Mouse (Mus musculus): ENCODE data around the gene Robo2. TPM values are rescaled to one million over a fixed set of nuclear protein-coding genes. Genes with fewer than 3 reads are reported as not detected.
"Not testable (repeated sequence)": the region's sequence is repeated elsewhere in the genome, so short reads cannot be mapped to it uniquely, and the experiment has no call there.

Robo2 gene
- polyA plus RNA-seq, 1 experiment from 2014 or later: 31.5 TPM

- ATAC-seq (ENCODE audit: insufficient read depth, low FRiP score): peak; percentile 77; the same call in 1 of the 2 replicates
- H3K9me3 ChIP-seq (replicated peaks; ENCODE audit: control insufficient read depth, low read length): no peaks in the 10 kb centered on the region
Observed at GRCm38 (mm10) chr16:74055061-74055751, 356.4 kb downstream of the Robo2 start.

GRCm38 (mm10) chr16:74049467-74049866 lies 362.2 kb downstream of the Robo2 start:
- no peaks in the 10 kb centered on the region for H3K27me3 ChIP-seq (ENCODE audit: control insufficient read depth, insufficient read depth, low read length)
- no peak overlapping the region for H3K4me2 ChIP-seq (ENCODE audit: low read depth, low read length)
- no peaks in the 10 kb centered on the region for H3K9me3 ChIP-seq (replicated peaks; ENCODE audit: control insufficient read depth, low read length)
- WGBS: 85% methylated on average over 5 of the region's 5 CpGs
- H3K36me3 ChIP-seq (ENCODE audit: control insufficient read depth, insufficient read depth, low read length): no peaks in the 10 kb centered on the region
- no peak overlapping the region for H3K27ac ChIP-seq (ENCODE audit: low read length)
- no peak overlapping the region for H3K4me3 ChIP-seq (replicated peaks; ENCODE audit: low read length)
- no peak for ATAC-seq (ENCODE audit: insufficient read depth, low FRiP score)
- no peaks in the 10 kb centered on the region for H3K4me1 ChIP-seq (ENCODE audit: control insufficient read depth, insufficient read depth, low read length)
- H3K9ac ChIP-seq (ENCODE audit: low read length): no peak overlapping the region

More at GRCm38 (mm10) chr16:74055061-74055751, 356.4 kb downstream of the Robo2 start:
- no peaks in the 10 kb centered on the region for H3K27me3 ChIP-seq (ENCODE audit: control insufficient read depth, insufficient read depth, low read length)
- peak overlapping the region; percentile 35; the same call in 1 of the 2 replicates for H3K27ac ChIP-seq (ENCODE audit: low read length)
- 52% methylated on average over 10 of the region's 10 CpGs for WGBS
- no peaks in the 10 kb centered on the region for H3K36me3 ChIP-seq (ENCODE audit: control insufficient read depth, insufficient read depth, low read length)
- H3K9ac ChIP-seq (ENCODE audit: low read length): no peak overlapping the region
- no peak overlapping the region; the same call in 1 of the 2 replicates for H3K4me2 ChIP-seq (ENCODE audit: low read depth, low read length)
- peaks cover 4% of the 10 kb centered on the region; the same call in 1 of the 2 replicates for H3K4me1 ChIP-seq (ENCODE audit: control insufficient read depth, insufficient read depth, low read length)
- H3K4me3 ChIP-seq (replicated peaks; ENCODE audit: low read length): no peak overlapping the region

GRCm38 (mm10) chr16:74048980-74049379 lies 362.6 kb downstream of the Robo2 start:
- Histone ChIP-seq H3K9ac (ENCODE audit: low read length) (no peak overlapping the region), H3K27ac (ENCODE audit: low read length) (no peak overlapping the region), H3K4me3 (replicated peaks; ENCODE audit: low read length) (no peak overlapping the region), H3K4me2 (ENCODE audit: low read depth, low read length) (no peak overlapping the region), H3K27me3 (ENCODE audit: control insufficient read depth, insufficient read depth, low read length) (no peaks in the 10 kb centered on the region), H3K4me1 (ENCODE audit: control insufficient read depth, insufficient read depth, low read length) (no peaks in the 10 kb centered on the region), H3K36me3 (ENCODE audit: control insufficient read depth, insufficient read depth, low read length) (no peaks in the 10 kb centered on the region), H3K9me3 (replicated peaks; ENCODE audit: control insufficient read depth, low read length) (no peaks in the 10 kb centered on the region)
- 77% methylated on average over 6 of the region's 6 CpGs for WGBS
- ATAC-seq (ENCODE audit: insufficient read depth, low FRiP score): no peak

- H3K27me3 ChIP-seq (ENCODE audit: control insufficient read depth, insufficient read depth, low read length): no peaks in the 10 kb centered on the region
- no peak overlapping the region for H3K9ac ChIP-seq (ENCODE audit: low read length)
- no peak overlapping the region for H3K4me2 ChIP-seq (ENCODE audit: low read depth, low read length)
- H3K27ac ChIP-seq (ENCODE audit: low read length): no peak overlapping the region
- 47% methylated on average over 3 of the region's 3 CpGs for WGBS
- no peak for ATAC-seq (ENCODE audit: insufficient read depth, low FRiP score)
- H3K4me3 ChIP-seq (replicated peaks; ENCODE audit: low read length): no peak overlapping the region
- H3K36me3 ChIP-seq (ENCODE audit: control insufficient read depth, insufficient read depth, low read length): no peaks in the 10 kb centered on the region
- H3K9me3 ChIP-seq (replicated peaks; ENCODE audit: control insufficient read depth, low read length): no peaks in the 10 kb centered on the region
- no peaks in the 10 kb centered on the region for H3K4me1 ChIP-seq (ENCODE audit: control insufficient read depth, insufficient read depth, low read length)
Observed at GRCm38 (mm10) chr16:74047232-74047631, 364.4 kb downstream of the Robo2 start.

- WGBS: 72% methylated on average over 1 of the region's 2 CpGs
Observed at GRCm38 (mm10) chr16:74040797-74041196, 370.8 kb downstream of the Robo2 start.

GRCm38 (mm10) chr16:74027822-74028221 lies 383.8 kb downstream of the Robo2 start:
- H3K9me3 ChIP-seq (replicated peaks; ENCODE audit: control insufficient read depth, low read length): no peaks in the 10 kb centered on the region
- H3K4me3 ChIP-seq (replicated peaks; ENCODE audit: low read length): no peak overlapping the region
- H3K27me3 ChIP-seq (ENCODE audit: control insufficient read depth, insufficient read depth, low read length): no peaks in the 10 kb centered on the region
- WGBS: 75% methylated on average over 4 of the region's 4 CpGs
- no peak for ATAC-seq (ENCODE audit: insufficient read depth, low FRiP score)
- H3K4me1 ChIP-seq (ENCODE audit: control insufficient read depth, insufficient read depth, low read length): no peaks in the 10 kb centered on the region
- no peak overlapping the region for H3K4me2 ChIP-seq (ENCODE audit: low read depth, low read length)
- no peaks in the 10 kb centered on the region for H3K36me3 ChIP-seq (ENCODE audit: control insufficient read depth, insufficient read depth, low read length)
- H3K9ac ChIP-seq (ENCODE audit: low read length): no peak overlapping the region
- H3K27ac ChIP-seq (ENCODE audit: low read length): no peak overlapping the region

More at GRCm38 (mm10) chr16:74040797-74041196, 370.8 kb downstream of the Robo2 start:
- not testable (repeated sequence) for H3K27ac ChIP-seq (ENCODE audit: low read length); H3K9me3 ChIP-seq (replicated peaks; ENCODE audit: control insufficient read depth, low read length); H3K4me2 ChIP-seq (ENCODE audit: low read depth, low read length); H3K27me3 ChIP-seq (ENCODE audit: control insufficient read depth, insufficient read depth, low read length); H3K4me3 ChIP-seq (replicated peaks; ENCODE audit: low read length); H3K4me1 ChIP-seq (ENCODE audit: control insufficient read depth, insufficient read depth, low read length); ATAC-seq (ENCODE audit: insufficient read depth, low FRiP score); H3K9ac ChIP-seq (ENCODE audit: low read length); H3K36me3 ChIP-seq (ENCODE audit: control insufficient read depth, insufficient read depth, low read length)

- Histone ChIP-seq H3K4me2 (ENCODE audit: low read depth, low read length) (no peak overlapping the region), H3K4me1 (ENCODE audit: control insufficient read depth, insufficient read depth, low read length) (no peaks in the 10 kb centered on the region), H3K27ac (ENCODE audit: low read length) (no peak overlapping the region), H3K36me3 (ENCODE audit: control insufficient read depth, insufficient read depth, low read length) (no peaks in the 10 kb centered on the region), H3K27me3 (ENCODE audit: control insufficient read depth, insufficient read depth, low read length) (no peaks in the 10 kb centered on the region), H3K9me3 (replicated peaks; ENCODE audit: control insufficient read depth, low read length) (no peaks in the 10 kb centered on the region), H3K9ac (ENCODE audit: low read length) (no peak overlapping the region), H3K4me3 (replicated peaks; ENCODE audit: low read length) (no peak overlapping the region)
- ATAC-seq (ENCODE audit: insufficient read depth, low FRiP score): no peak; the same call in 1 of the 2 replicates
- WGBS: 27% methylated on average over 1 of the region's 1 CpGs
Observed at GRCm38 (mm10) chr16:74022281-74022978, 389.2 kb downstream of the Robo2 start.

- Histone ChIP-seq H3K4me3 (replicated peaks; ENCODE audit: low read length) (no peak overlapping the region), H3K9me3 (replicated peaks; ENCODE audit: control insufficient read depth, low read length) (no peaks in the 10 kb centered on the region), H3K4me1 (ENCODE audit: control insufficient read depth, insufficient read depth, low read length) (no peaks in the 10 kb centered on the region), H3K9ac (ENCODE audit: low read length) (no peak overlapping the region), H3K36me3 (ENCODE audit: control insufficient read depth, insufficient read depth, low read length) (no peaks in the 10 kb centered on the region), H3K27ac (ENCODE audit: low read length) (no peak overlapping the region), H3K4me2 (ENCODE audit: low read depth, low read length) (no peak overlapping the region), H3K27me3 (ENCODE audit: control insufficient read depth, insufficient read depth, low read length) (no peaks in the 10 kb centered on the region)
- 87% methylated on average over 3 of the region's 3 CpGs for WGBS
- ATAC-seq (ENCODE audit: insufficient read depth, low FRiP score): no peak
Observed at GRCm38 (mm10) chr16:74005767-74006166, 405.9 kb downstream of the Robo2 start.

- Histone ChIP-seq H3K4me2 (ENCODE audit: low read depth, low read length) (no peak overlapping the region), H3K9me3 (replicated peaks; ENCODE audit: control insufficient read depth, low read length) (no peaks in the 10 kb centered on the region), H3K4me1 (ENCODE audit: control insufficient read depth, insufficient read depth, low read length) (no peaks in the 10 kb centered on the region), H3K36me3 (ENCODE audit: control insufficient read depth, insufficient read depth, low read length) (no peaks in the 10 kb centered on the region), H3K27me3 (ENCODE audit: control insufficient read depth, insufficient read depth, low read length) (no peaks in the 10 kb centered on the region), H3K9ac (ENCODE audit: low read length) (no peak overlapping the region), H3K27ac (ENCODE audit: low read length) (no peak overlapping the region), H3K4me3 (replicated peaks; ENCODE audit: low read length) (no peak overlapping the region)
- no peak for ATAC-seq (ENCODE audit: insufficient read depth, low FRiP score)
- 45% methylated on average over 2 of the region's 2 CpGs for WGBS
Observed at GRCm38 (mm10) chr16:74001331-74001730, 410.3 kb downstream of the Robo2 start.
